Mouse (Mus musculus) lung, postnatal 0 days (tissue): ENCODE measurements at regions not wholly inside any gene's neighbourhood (a gene's known extent, or its start where the extent isn't known, plus 50 kb on each side); places are given as distances from the start of the nearest gene placed in this dataset.

Experiments used
- CTCF ChIP-seq: IDR thresholded peaks from 2 replicates; pipeline ENCODE4 v1.5.1; 2016; ENCODE audit warnings: antibody characterized with exemption, mild to moderate bottlenecking
- EP300 ChIP-seq: IDR thresholded peaks from 2 replicates; pipeline ENCODE4 v1.6.1; 2016; ENCODE audit warnings: antibody characterized with exemption, mild to moderate bottlenecking, control low read depth

DNA sequence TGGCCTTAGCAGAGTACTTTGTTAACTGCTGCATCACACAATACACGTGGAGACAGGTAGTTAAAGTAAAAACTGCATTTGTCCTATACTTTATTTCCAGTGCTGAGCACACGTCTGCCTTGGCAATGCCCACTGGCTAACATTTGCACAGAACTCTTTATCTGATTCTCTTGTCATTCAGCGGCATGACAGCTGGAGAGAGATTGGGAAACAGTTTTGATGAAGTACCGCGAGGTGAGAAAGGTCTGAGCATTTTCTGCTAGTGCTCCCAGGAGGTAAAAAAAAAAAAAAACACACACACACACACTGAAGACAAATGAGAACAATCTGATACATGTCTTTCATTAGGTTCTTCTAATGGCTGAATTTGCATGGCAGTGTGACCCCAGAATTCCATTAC is 73.0 kb upstream of the Mroh9 start:
- TF ChIP-seq EP300 = no peak
- TF ChIP-seq CTCF = no peak
